Mouse (Mus musculus): ENCODE results near the gene Ninj2. TPM values are rescaled to one million over a fixed set of nuclear protein-coding genes. Genes with fewer than 3 reads are reported as not detected.

Ninj2 gene
- polyA plus RNA-seq, 1 experiment from 2014 or later, result not detected

- Histone ChIP-seq H3K9ac (replicated peaks; ENCODE audit: low read depth, low read length) (no peak overlapping the region), H3K4me2 (replicated peaks; ENCODE audit: low read depth, low read length) (no peak overlapping the region), H3K27me3 (ENCODE audit: control insufficient read depth, insufficient read depth, low read length) (no peaks in the 10 kb centered on the region), H3K4me1 (ENCODE audit: control insufficient read depth, insufficient read depth, low read length) (0 out of 2 replicates have a peak, but pooled peaks cover 3% of the 10 kb centered on the region), H3K9me3 (ENCODE audit: control insufficient read depth, low read depth, low read length) (no peaks in the 10 kb centered on the region), H3K36me3 (ENCODE audit: control insufficient read depth, insufficient read depth, low read length) (no peaks in the 10 kb centered on the region), H3K4me3 (ENCODE audit: low read depth, low read length) (no peak overlapping the region), H3K27ac (ENCODE audit: low read length) (no peak overlapping the region)
- 72% methylated on average over 8 of the region's 8 CpGs for WGBS
- ATAC-seq (ENCODE audit: insufficient number of reproducible peaks, insufficient read depth, low FRiP score, low read depth), result no peak
Measured at GRCm38 (mm10) chr6:120242530-120242929, 149.4 kb downstream of the Ninj2 start.

- Histone ChIP-seq H3K9ac (replicated peaks; ENCODE audit: low read depth, low read length) (no peak overlapping the region), H3K9me3 (ENCODE audit: control insufficient read depth, low read depth, low read length) (no peaks in the 10 kb centered on the region), H3K36me3 (ENCODE audit: control insufficient read depth, insufficient read depth, low read length) (no peaks in the 10 kb centered on the region), H3K4me1 (ENCODE audit: control insufficient read depth, insufficient read depth, low read length) (0 out of 2 replicates have a peak, but pooled peaks cover 3% of the 10 kb centered on the region), H3K27me3 (ENCODE audit: control insufficient read depth, insufficient read depth, low read length) (no peaks in the 10 kb centered on the region), H3K4me2 (replicated peaks; ENCODE audit: low read depth, low read length) (no peak overlapping the region), H3K27ac (ENCODE audit: low read length) (no peak overlapping the region), H3K4me3 (ENCODE audit: low read depth, low read length) (no peak overlapping the region)
- ATAC-seq (ENCODE audit: insufficient number of reproducible peaks, insufficient read depth, low FRiP score, low read depth), result no peak
- 73% methylated on average over 8 of the region's 8 CpGs for WGBS
Measured at GRCm38 (mm10) chr6:120243250-120243649, 150.1 kb downstream of the Ninj2 start.

- Histone ChIP-seq H3K9me3 (ENCODE audit: control insufficient read depth, low read depth, low read length) (no peaks in the 10 kb centered on the region), H3K27ac (ENCODE audit: low read length) (no peak overlapping the region), H3K9ac (replicated peaks; ENCODE audit: low read depth, low read length) (no peak overlapping the region), H3K4me2 (replicated peaks; ENCODE audit: low read depth, low read length) (no peak overlapping the region), H3K4me1 (ENCODE audit: control insufficient read depth, insufficient read depth, low read length) (no peaks in the 10 kb centered on the region), H3K4me3 (ENCODE audit: low read depth, low read length) (no peak overlapping the region), H3K27me3 (ENCODE audit: control insufficient read depth, insufficient read depth, low read length) (no peaks in the 10 kb centered on the region), H3K36me3 (ENCODE audit: control insufficient read depth, insufficient read depth, low read length) (no peaks in the 10 kb centered on the region)
- 79% methylated on average over 5 of the region's 5 CpGs for WGBS
- ATAC-seq (ENCODE audit: insufficient number of reproducible peaks, insufficient read depth, low FRiP score, low read depth), result no peak
Measured at GRCm38 (mm10) chr6:120246676-120247075, 153.5 kb downstream of the Ninj2 start.

GRCm38 (mm10) chr6:120249831-120250230, 156.7 kb downstream of the Ninj2 start:
- H3K36me3 ChIP-seq (ENCODE audit: control insufficient read depth, insufficient read depth, low read length), result no peaks in the 10 kb centered on the region
- WGBS, result 68% methylated on average over 5 of the region's 5 CpGs
- no peaks in the 10 kb centered on the region for H3K9me3 ChIP-seq (ENCODE audit: control insufficient read depth, low read depth, low read length)
- no peaks in the 10 kb centered on the region for H3K4me1 ChIP-seq (ENCODE audit: control insufficient read depth, insufficient read depth, low read length)
- H3K9ac ChIP-seq (replicated peaks; ENCODE audit: low read depth, low read length), result no peak overlapping the region
- H3K4me3 ChIP-seq (ENCODE audit: low read depth, low read length), result no peak overlapping the region
- no peak overlapping the region for H3K27ac ChIP-seq (ENCODE audit: low read length)
- ATAC-seq (ENCODE audit: insufficient number of reproducible peaks, insufficient read depth, low FRiP score, low read depth), result no peak
- no peak overlapping the region for H3K4me2 ChIP-seq (replicated peaks; ENCODE audit: low read depth, low read length)
- no peaks in the 10 kb centered on the region for H3K27me3 ChIP-seq (ENCODE audit: control insufficient read depth, insufficient read depth, low read length)

Other genes with a start within 250 kb of the Ninj2 start
- gene Erc1, start 245.2 kb upstream of the Ninj2 start, polyA plus RNA-seq (2014; fragmentation: Nextera tagmentation; extraction: Ambion mirVana), result 27.5 and 28.6 TPM in 2 replicates
- 24.2 and 27.3 TPM in 2 replicates for gene Rad52, start 190.7 kb upstream of the Ninj2 start, polyA plus RNA-seq (2014; fragmentation: Nextera tagmentation; extraction: Ambion mirVana)
- 80.8 and 86.0 TPM in 2 replicates for gene Wnk1, start 54.7 kb upstream of the Ninj2 start, polyA plus RNA-seq (2014; fragmentation: Nextera tagmentation; extraction: Ambion mirVana)
- gene D330020A13Rik, start 201.0 kb downstream of the Ninj2 start, polyA plus RNA-seq (2014; fragmentation: Nextera tagmentation; extraction: Ambion mirVana), result not detected in 2 replicates
- gene B4galnt3, start 201.2 kb downstream of the Ninj2 start, polyA plus RNA-seq (2014; fragmentation: Nextera tagmentation; extraction: Ambion mirVana), result 0.09 and 0.22 TPM in 2 replicates

Measured in stomach, embryonic 14.5 days (tissue).